Comparison of ENCODE assay signal across 10 mouse cellular contexts in genomic region chr6:31613590-31614319, GRCm38 (mm10). TPM values are rescaled to one million over a fixed set of nuclear protein-coding genes. Genes with fewer than 3 reads are reported as not detected.
DNase-seq lines count a peak whose midpoint lies in the region; ATAC-seq and TF ChIP-seq lines count a peak whose summit lies in the region.
"Had no signal": no experiment of that assay in that cellular context is flagged by ENCODE, and none has a peak within 500 bp of the region (broad histone marks: within the 10 kb centered on the region; RNA-seq: fewer than 3 reads in every experiment).

No protein-coding gene starts in this region.

- WGBS in kidney, postnatal 0 days, result 55% methylated on average over 13 of the region's 13 CpGs

- 0 out of 2 replicates have a peak overlapping the region, but pooled peaks have one; percentile 32 for H3K27ac ChIP-seq in kidney, postnatal 0 days
- H3K27ac ChIP-seq: neural tube, embryonic 13.5 days had no signal

- no peak for ATAC-seq in kidney, postnatal 0 days (replicated peaks; ENCODE audit: low FRiP score, low read depth)
- peak; percentile 64 for ATAC-seq in megakaryocyte, adult 5-6 weeks (ENCODE audit: poor library complexity, severe bottlenecking)

- no peaks in the 10 kb centered on the region for H3K27me3 ChIP-seq in erythroblast, embryonic 14.5 days (ENCODE audit: control insufficient read depth)
- no peaks in the 10 kb centered on the region for H3K27me3 ChIP-seq in kidney, postnatal 0 days (ENCODE audit: insufficient read depth, low read length)
- H3K27me3 ChIP-seq: neural tube, embryonic 13.5 days had no signal

- H3K9ac ChIP-seq in kidney, postnatal 0 days (ENCODE audit: low read depth, low read length), result no peak overlapping the region
- H3K9ac ChIP-seq: neural tube, embryonic 13.5 days had no signal

- no peak overlapping the region for H3K4me2 ChIP-seq in kidney, postnatal 0 days (ENCODE audit: low read length)
- H3K4me2 ChIP-seq: neural tube, embryonic 13.5 days had no signal

- intact Hi-C loops in heart, postnatal 36 days (cut with DNase I), result loop anchor here (2.0 kb wide), 1 partner anchor 19 kb away; no protein-coding TSS in a partner anchor

- peaks cover 92% of the 10 kb centered on the region for H3K4me1 ChIP-seq in erythroblast, embryonic 14.5 days (ENCODE audit: control insufficient read depth)
- H3K4me1 ChIP-seq in kidney, postnatal 0 days (replicated peaks; ENCODE audit: insufficient read depth, low read length), result 0 out of 2 replicates have a peak, but pooled peaks cover 11% of the 10 kb centered on the region

- TF ChIP-seq CTCF in kidney, postnatal 0 days (IDR thresholded peaks at IDR 0.05; ENCODE audit: low read depth), result no peak

- no peaks in the 10 kb centered on the region for H3K9me3 ChIP-seq in erythroblast, embryonic 14.5 days (ENCODE audit: control insufficient read depth, low read length)
- no peaks in the 10 kb centered on the region for H3K9me3 ChIP-seq in kidney, postnatal 0 days (replicated peaks; ENCODE audit: low read length)
- H3K9me3 ChIP-seq: neural tube, embryonic 13.5 days had no signal

- H3K36me3 ChIP-seq in erythroblast, embryonic 14.5 days (ENCODE audit: control insufficient read depth), result peaks cover 27% of the 10 kb centered on the region
- H3K36me3 ChIP-seq in kidney, postnatal 0 days (ENCODE audit: insufficient read depth, low read length), result no peaks in the 10 kb centered on the region
- H3K36me3 ChIP-seq: neural tube, embryonic 13.5 days had no signal

- H3K4me3 ChIP-seq in erythroblast, embryonic 14.5 days (replicated peaks), result peak overlapping the region; percentile 81
- H3K4me3 ChIP-seq in kidney, postnatal 0 days (replicated peaks; ENCODE audit: low read depth, low read length), result no peak overlapping the region
- H3K4me3 ChIP-seq: neural tube, embryonic 13.5 days had no signal

- peak; percentile 97 for DNase-seq in heart, adult 11 months
- DNase-seq in heart, postnatal 36 days, result no peak
- no peak for DNase-seq in kidney, postnatal 0 days (ENCODE audit: low spot score)
- DNase-seq in right cerebral cortex, postnatal 25 days, result no peak
- DNase-seq in frontal cortex, postnatal 14 days (ENCODE audit: low spot score in 2 of 2), result no peak
- DNase-seq in cerebellum, postnatal 25 days, result no peak
- DNase-seq: adrenal gland, postnatal 14 days had no signal

RNA-seq across cellular contexts. Expression of gene Podxl, which starts 50.0 kb away (rescaled TPM):
- total RNA-seq in heart, postnatal 36 days (2021), result 10 to 100 TPM; 71.9 to 90.8 TPM
- polyA plus RNA-seq in erythroblast, embryonic 14.5 days (2012), result 0.23 and 0.29 TPM in 2 replicates
- polyA plus RNA-seq in kidney, postnatal 0 days (2015; fragmentation: Nextera tagmentation; extraction: Ambion mirVana), result 83.3 and 85.5 TPM in 2 replicates
- not detected in 2 replicates for total RNA-seq in megakaryocyte, adult 5-6 weeks (2015)
- total RNA-seq in megakaryocyte, adult 5-6 weeks (2017), result not detected in 2 replicates

Comparison
In these comparisons a context has a peak if more than half of its experiments do, and no peak if none do; other contexts are left out.
1. RNA of gene Podxl, which starts 50.0 kb away (total RNA-seq): 71.9 to 90.8 TPM in heart, postnatal 36 days; not detected in megakaryocyte, adult 5-6 weeks; every median in the first group is over 10 times any median in the second.